Mouse (Mus musculus) urinary bladder, postnatal 14 days (tissue): ENCODE results near the gene Slc13a1.
"Not testable (repeated sequence)": the region's sequence is repeated elsewhere in the genome, so short reads cannot be mapped to it uniquely, and the experiment has no call there.

Experiments
- DNase-seq: peaks from one replicate; pipeline ENCODE4 v3.0.0; 2021; ENCODE audit warnings: low spot score

Slc13a1 gene

GRCm38 (mm10) chr6:24167734-24168327 lies at the start of gene Slc13a1:
TSS of gene Slc13a1 (minus strand) at chr6:24168092.
- no peak for DNase-seq

GRCm38 (mm10) chr6:24207866-24208265 lies 40.0 kb upstream of the Slc13a1 start:
- DNase-seq: no peak

GRCm38 (mm10) chr6:24202226-24202625 lies 34.3 kb upstream of the Slc13a1 start:
- DNase-seq: no peak

- DNase-seq: no peak
Observed at GRCm38 (mm10) chr6:24200644-24201484, 33.0 kb upstream of the Slc13a1 start.

- DNase-seq: not testable (repeated sequence)
Observed at GRCm38 (mm10) chr6:24197501-24198195, 29.8 kb upstream of the Slc13a1 start.

- not testable (repeated sequence) for DNase-seq
Observed at GRCm38 (mm10) chr6:24196406-24196805, 28.5 kb upstream of the Slc13a1 start.

GRCm38 (mm10) chr6:24183439-24183838 lies 15.5 kb upstream of the Slc13a1 start:
- DNase-seq: no peak

GRCm38 (mm10) chr6:24175393-24175792 lies 7.5 kb upstream of the Slc13a1 start:
- DNase-seq: no peak

GRCm38 (mm10) chr6:24173951-24174350 lies 6.1 kb upstream of the Slc13a1 start:
- DNase-seq: no peak

- DNase-seq: no peak
Observed at GRCm38 (mm10) chr6:24172736-24173135, 4.8 kb upstream of the Slc13a1 start.

- DNase-seq: no peak
Observed at GRCm38 (mm10) chr6:24166772-24167171, 1.1 kb downstream of the Slc13a1 start.

GRCm38 (mm10) chr6:24165249-24165648 lies 2.6 kb downstream of the Slc13a1 start:
- no peak for DNase-seq

- no peak for DNase-seq
Observed at GRCm38 (mm10) chr6:24159795-24160194, 8.1 kb downstream of the Slc13a1 start.

- no peak for DNase-seq
Observed at GRCm38 (mm10) chr6:24154901-24155300, 13.0 kb downstream of the Slc13a1 start.

- no peak for DNase-seq
Observed at GRCm38 (mm10) chr6:24132951-24133350, 34.9 kb downstream of the Slc13a1 start.

GRCm38 (mm10) chr6:24122632-24123031 lies 45.3 kb downstream of the Slc13a1 start:
- DNase-seq: no peak

GRCm38 (mm10) chr6:24111614-24112013 lies 56.3 kb downstream of the Slc13a1 start:
- no peak for DNase-seq

- no peak for DNase-seq
Observed at GRCm38 (mm10) chr6:24108471-24108870, 59.4 kb downstream of the Slc13a1 start.

- no peak for DNase-seq
Observed at GRCm38 (mm10) chr6:24106157-24106556, 61.7 kb downstream of the Slc13a1 start.

GRCm38 (mm10) chr6:24105681-24106080 lies 62.2 kb downstream of the Slc13a1 start:
- DNase-seq: no peak

GRCm38 (mm10) chr6:24101281-24101680 lies 66.6 kb downstream of the Slc13a1 start:
- no peak for DNase-seq

- DNase-seq: no peak
Observed at GRCm38 (mm10) chr6:24100705-24101104, 67.2 kb downstream of the Slc13a1 start.

GRCm38 (mm10) chr6:24097400-24097799 lies 70.5 kb downstream of the Slc13a1 start:
- DNase-seq: no peak
